Mouse (Mus musculus): ENCODE data around the gene Pnmt.

Pnmt gene

GRCm38 (mm10) chr11:98413731-98414130 lies 27.5 kb downstream of the Pnmt start:
- no peak for DNase-seq (ENCODE audit: low read depth, low spot score)

GRCm38 (mm10) chr11:98414162-98414561 lies 27.9 kb downstream of the Pnmt start:
- no peak for DNase-seq (ENCODE audit: low read depth, low spot score)

- no peak for DNase-seq (ENCODE audit: low read depth, low spot score)
These were observed 30.8 kb downstream of the Pnmt start for GRCm38 (mm10) chr11:98417074-98417473.

GRCm38 (mm10) chr11:98418273-98418672 lies 32.0 kb downstream of the Pnmt start:
- no peak for DNase-seq (ENCODE audit: low read depth, low spot score)

GRCm38 (mm10) chr11:98418939-98419547 lies 32.8 kb downstream of the Pnmt start:
- DNase-seq (ENCODE audit: low read depth, low spot score), result no peak

- no peak for DNase-seq (ENCODE audit: low read depth, low spot score)
These were observed 40.3 kb downstream of the Pnmt start for GRCm38 (mm10) chr11:98426592-98426991.

- DNase-seq (ENCODE audit: low read depth, low spot score), result no peak
These were observed 42.2 kb downstream of the Pnmt start for GRCm38 (mm10) chr11:98428436-98428835.

GRCm38 (mm10) chr11:98431743-98432502 lies 45.7 kb downstream of the Pnmt start:
- no peak for DNase-seq (ENCODE audit: low read depth, low spot score)

GRCm38 (mm10) chr11:98435723-98436122 lies 49.5 kb downstream of the Pnmt start:
- DNase-seq (ENCODE audit: low read depth, low spot score), result no peak

- no peak for DNase-seq (ENCODE audit: low read depth, low spot score)
These were observed 51.2 kb downstream of the Pnmt start for GRCm38 (mm10) chr11:98437441-98437840.
